Mouse (Mus musculus) CH12.LX (cell line): Measurements from ENCODE around the gene Mettl1. TPM values are rescaled to one million over a fixed set of nuclear protein-coding genes. Genes with fewer than 3 reads are reported as not detected.

Experiments
- DNase-seq: peaks from one replicate; pipeline ENCODE4 v3.0.0-alpha.2; 2013; ENCODE audit errors: extremely low read depth
- H3K27ac ChIP-seq: 2 replicates; pipeline ENCODE4 v1.5.1; 2012; ENCODE audit warnings: low read depth, mild to moderate bottlenecking, control low read depth, moderate library complexity; ENCODE audit not compliant: insufficient read depth
- H3K27me3 ChIP-seq: replicated peaks from 2 replicates; pipeline ENCODE3; 2012; ENCODE audit warnings: inconsistent platforms
- H3K36me3 ChIP-seq, 2 experiments: replicated peaks in 1 of 2; 2 replicates each; pipeline versions ENCODE3 to v1.6.1; 2012; ENCODE audit warnings: inconsistent platforms in 1 of 2, low read length in 1 of 2, mild to moderate bottlenecking in 1 of 2, mixed read lengths in 1 of 2, moderate library complexity in 1 of 2; ENCODE audit not compliant: control insufficient read depth in 1 of 2, insufficient read depth in 1 of 2
- H3K4me1 ChIP-seq, 2 experiments: 2 replicates each; pipeline ENCODE4 v1.6.1; 2012; ENCODE audit warnings: inconsistent platforms in 1 of 2, moderate library complexity in 1 of 2; ENCODE audit not compliant: insufficient read depth in 2 of 2, control insufficient read depth in 1 of 2
- H3K4me2 ChIP-seq: 2 replicates; pipeline ENCODE4 v1.6.1; 2012; ENCODE audit warnings: low read depth, mild to moderate bottlenecking, control low read depth; ENCODE audit not compliant: poor library complexity, insufficient read depth, severe bottlenecking
- H3K4me3 ChIP-seq, 3 experiments: fragments of 150-350 bp in 1 of 3; sonication (generic) in 1 of 3; replicated peaks in 1 of 3; 2 replicates each; pipeline versions ENCODE3 to v1.5.1; 2011 to 2012; ENCODE audit warnings: low read depth in 2 of 3, low read length in 2 of 3, mild to moderate bottlenecking in 2 of 3, moderate library complexity in 2 of 3, control low read depth in 1 of 3, improper control_type of control experiment in 1 of 3, inconsistent platforms in 1 of 3, mixed read lengths in 1 of 3; ENCODE audit not compliant: poor library complexity in 1 of 3
- H3K79me2 ChIP-seq: replicated peaks from 2 replicates; pipeline ENCODE4 v1.6.1; 2012; ENCODE audit warnings: mild to moderate bottlenecking, moderate library complexity; ENCODE audit not compliant: control insufficient read depth, poor library complexity, insufficient read depth, severe bottlenecking; ENCODE audit errors: extremely low read depth
- H3K9ac ChIP-seq: 2 replicates; pipeline ENCODE4 v1.6.1; 2012; ENCODE audit warnings: low read depth, mild to moderate bottlenecking, control low read depth, moderate library complexity; ENCODE audit not compliant: insufficient read depth
- H3K9me3 ChIP-seq: replicated peaks from 2 replicates; pipeline ENCODE3; 2012; ENCODE audit warnings: low read length, inconsistent platforms, mixed read lengths
- CTCF ChIP-seq, 2 experiments: IDR thresholded peaks in 1 of 2; conservative IDR thresholded peaks in 1 of 2; 2 replicates each; pipeline ENCODE4 v1.5.1; 2011 to 2012; ENCODE audit warnings: low read depth in 2 of 2, low read length in 2 of 2, improper control_type of control experiment in 1 of 2, inconsistent platforms in 1 of 2, mild to moderate bottlenecking in 1 of 2, moderate library complexity in 1 of 2
- GABPA ChIP-seq: IDR thresholded peaks from 2 replicates; pipeline ENCODE4 v1.6.1; 2012; ENCODE audit warnings: low read depth, low read length, improper control_type of control experiment, inconsistent platforms; ENCODE audit not compliant: insufficient replicate concordance
- HCFC1 ChIP-seq: IDR thresholded peaks from 2 replicates; pipeline ENCODE4 v1.6.1; 2012; ENCODE audit warnings: low read depth, mild to moderate bottlenecking, inconsistent platforms, low read length, improper control_type of control experiment
- IRF4 ChIP-seq: IDR thresholded peaks from 2 replicates; pipeline ENCODE4 v1.6.1; 2014; ENCODE audit warnings: low read depth, mild to moderate bottlenecking, inconsistent platforms, low read length, improper control_type of control experiment
- JUN ChIP-seq: IDR thresholded peaks from 2 replicates; pipeline ENCODE4 v1.6.1; 2011; ENCODE audit warnings: low read depth, mild to moderate bottlenecking, low read length, improper control_type of control experiment, moderate library complexity; ENCODE audit not compliant: insufficient read depth
- JUND ChIP-seq: conservative IDR thresholded peaks from 2 replicates; pipeline ENCODE4 v1.6.1; 2011; ENCODE audit warnings: low read depth, low read length, improper control_type of control experiment
- KAT2A ChIP-seq: IDR thresholded peaks from 2 replicates; pipeline ENCODE4 v1.6.1; 2012; ENCODE audit warnings: low read length, improper control_type of control experiment, inconsistent platforms; ENCODE audit not compliant: insufficient replicate concordance
- MAFK ChIP-seq: IDR thresholded peaks from 2 replicates; pipeline ENCODE4 v1.6.1; 2011; ENCODE audit warnings: low read length, improper control_type of control experiment; ENCODE audit not compliant: insufficient replicate concordance
- MAZ ChIP-seq: IDR thresholded peaks from 2 replicates; pipeline ENCODE4 v1.6.1; 2012; ENCODE audit warnings: low read depth, mild to moderate bottlenecking, inconsistent platforms, low read length, improper control_type of control experiment, moderate library complexity
- MEF2A ChIP-seq: IDR thresholded peaks from 2 replicates; pipeline ENCODE4 v1.6.1; 2014; ENCODE audit warnings: low read depth, mild to moderate bottlenecking, inconsistent platforms, low read length, improper control_type of control experiment, borderline replicate concordance
- MXI1 ChIP-seq: IDR thresholded peaks from 2 replicates; pipeline ENCODE4 v1.6.1; 2011; ENCODE audit warnings: mild to moderate bottlenecking, low read depth, low read length, improper control_type of control experiment
- NRF1 ChIP-seq: IDR thresholded peaks from 2 replicates; pipeline ENCODE4 v1.6.1; 2014; ENCODE audit warnings: low read depth, mild to moderate bottlenecking, inconsistent platforms, low read length, improper control_type of control experiment, moderate library complexity
- PAX5 ChIP-seq: IDR thresholded peaks from 2 replicates; pipeline ENCODE4 v1.6.1; 2012; ENCODE audit warnings: low read length, inconsistent platforms, mixed read lengths
- POLR2A ChIP-seq: IDR thresholded peaks from 2 replicates; pipeline ENCODE4 v1.6.1; 2011; ENCODE audit warnings: low read depth, mild to moderate bottlenecking, improper control_type of control experiment, low read length
- RCOR1 ChIP-seq: conservative IDR thresholded peaks from 2 replicates; pipeline ENCODE4 v1.6.1; 2012; ENCODE audit warnings: low read depth, mild to moderate bottlenecking, inconsistent platforms, low read length, improper control_type of control experiment
- SIN3A ChIP-seq: IDR thresholded peaks from 2 replicates; pipeline ENCODE4 v1.6.1; 2012; ENCODE audit warnings: low read length, improper control_type of control experiment, inconsistent platforms
- SMC3 ChIP-seq: IDR thresholded peaks from 2 replicates; pipeline ENCODE4 v1.6.1; 2011; ENCODE audit warnings: low read depth, low read length, improper control_type of control experiment
- TCF12 ChIP-seq: IDR thresholded peaks from 2 replicates; pipeline ENCODE4 v1.6.1; 2014; ENCODE audit warnings: low read depth, mild to moderate bottlenecking, inconsistent platforms, low read length, improper control_type of control experiment
- ZNF384 ChIP-seq: IDR thresholded peaks from 2 replicates; pipeline ENCODE4 v1.6.1; 2012; ENCODE audit warnings: low read depth, low read length, improper control_type of control experiment, inconsistent platforms
- dilution Hi-C: fragments of 300-500 bp; cut with MboI; formaldehyde crosslinking; loops from 2 replicates; pipeline ENCODE4 v1.14.3; 2020; ENCODE audit warnings: low sequenced_read_pairs; ENCODE audit not compliant: extremely low pct_unique_long_range_greater_than_20kb, extremely low pct_ligation_motif_present
- in situ Hi-C: fragments of 300-500 bp; cut with MboI; formaldehyde crosslinking; loops from 3 replicates; pipeline ENCODE4 v1.14.3; 2019; ENCODE audit warnings: low sequenced_read_pairs, low pct_ligation_motif_present, low pct_unique_long_range_greater_than_20kb, mixed read lengths
- polyA plus RNA-seq: library from polyadenylated mRNA; unstranded; fragments of >175 nt; gene quantifications from 2 replicates; pipeline ENCODE4 v1.2.1, GENCODE M21; 2012; ENCODE audit warnings: low read depth; ENCODE audit not compliant: insufficient read length
- total RNA-seq, 2 experiments: library from RNA; depleted of rRNA; stranded (reverse); fragments of 300-350 nt in 1 of 2; fragments of >200 nt in 1 of 2; gene quantifications; 2 replicates each; pipeline ENCODE4 v1.2.3; 2012 to 2014

Gene Mettl1
- total and polyA plus RNA-seq, 3 experiments = 21.6 to 49.4 (median 28.4) TPM

GRCm38 (mm10) chr10:127030336-127031296, 10.6 kb upstream of the Mettl1 start, which contains the start of gene Tsfm (continued):
- TF ChIP-seq SIN3A = peak; percentile 85
- TF ChIP-seq MAZ = peak; percentile 71; the same call in 1 of the 2 replicates
- peak; percentile 59 for TF ChIP-seq NRF1
- TF ChIP-seq MAFK = no peak

GRCm38 (mm10) chr10:127033301-127033741, 7.9 kb upstream of the Mettl1 start:
- in situ Hi-C loops = no loop called here
- no peak overlapping the region for H3K4me3 ChIP-seq
- no peaks in the 10 kb centered on the region for H3K27me3 ChIP-seq
- H3K4me2 ChIP-seq = no peak overlapping the region
- peaks cover 4 to 16% of the 10 kb centered on the region in 2 experiments for H3K4me1 ChIP-seq
- dilution Hi-C loops = no loop called here
- peaks cover 10 to 35% of the 10 kb centered on the region in 2 experiments for H3K36me3 ChIP-seq
- H3K79me2 ChIP-seq = peaks cover 2% of the 10 kb centered on the region; the same call in 1 of the 2 replicates
- no peak for TF ChIP-seq SMC3
- TF ChIP-seq POLR2A = no peak
- TF ChIP-seq MXI1 = no peak
- TF ChIP-seq JUN = no peak
- no peak for TF ChIP-seq JUND
- no peak for TF ChIP-seq NRF1
- TF ChIP-seq TCF12 = no peak
- TF ChIP-seq HCFC1 = no peak
- no peak for TF ChIP-seq PAX5
- TF ChIP-seq MEF2A = no peak
- no peak for TF ChIP-seq RCOR1
- TF ChIP-seq KAT2A = no peak
- no peak for TF ChIP-seq GABPA
- no peak for TF ChIP-seq CTCF (conservative IDR thresholded peaks at IDR 0.05 in 1 of 2, IDR thresholded peaks at IDR 0.05 in 1 of 2; ENCODE audit: low read depth in 2 of 2, low read length in 2 of 2)
- no peak for TF ChIP-seq IRF4
- no peak for TF ChIP-seq ZNF384
- H3K9me3 ChIP-seq = no peaks in the 10 kb centered on the region
- no peak for DNase-seq
- H3K27ac ChIP-seq = no peak overlapping the region
- no peak overlapping the region for H3K9ac ChIP-seq
